Mouse (Mus musculus) gastrocnemius, postnatal 36 days (tissue): Measurements from ENCODE around the gene Tmem40. TPM values are rescaled to one million over a fixed set of nuclear protein-coding genes. Genes with fewer than 3 reads are reported as not detected.

Experiments used
- DNase-seq, 2 experiments: peaks; one replicate each; pipeline ENCODE4 v3.0.0; 2022
- intact Hi-C: fragments of 180-260 bp; cut with DNase I; formaldehyde crosslinking; loops from one replicate; pipeline ENCODE4 v1.15.1; 2025
- long read RNA-seq, 2 experiments: library from polyadenylated mRNA; stranded (forward); transcript quantifications; one replicate each; pipeline ENCODE4 v2.0.0; 2021
- total RNA-seq, 2 experiments: library from RNA; stranded (reverse); gene quantifications; 2 replicates each; pipeline ENCODE4 v1.2.3; 2021

Tmem40 gene
- total RNA-seq = under 1 TPM in 1 of 2 experiments, not detected in 1; 0.72 TPM
- long read RNA-seq, experiment 1 = 0 reads
- long read RNA-seq, experiment 2 = 0 reads

DNA sequence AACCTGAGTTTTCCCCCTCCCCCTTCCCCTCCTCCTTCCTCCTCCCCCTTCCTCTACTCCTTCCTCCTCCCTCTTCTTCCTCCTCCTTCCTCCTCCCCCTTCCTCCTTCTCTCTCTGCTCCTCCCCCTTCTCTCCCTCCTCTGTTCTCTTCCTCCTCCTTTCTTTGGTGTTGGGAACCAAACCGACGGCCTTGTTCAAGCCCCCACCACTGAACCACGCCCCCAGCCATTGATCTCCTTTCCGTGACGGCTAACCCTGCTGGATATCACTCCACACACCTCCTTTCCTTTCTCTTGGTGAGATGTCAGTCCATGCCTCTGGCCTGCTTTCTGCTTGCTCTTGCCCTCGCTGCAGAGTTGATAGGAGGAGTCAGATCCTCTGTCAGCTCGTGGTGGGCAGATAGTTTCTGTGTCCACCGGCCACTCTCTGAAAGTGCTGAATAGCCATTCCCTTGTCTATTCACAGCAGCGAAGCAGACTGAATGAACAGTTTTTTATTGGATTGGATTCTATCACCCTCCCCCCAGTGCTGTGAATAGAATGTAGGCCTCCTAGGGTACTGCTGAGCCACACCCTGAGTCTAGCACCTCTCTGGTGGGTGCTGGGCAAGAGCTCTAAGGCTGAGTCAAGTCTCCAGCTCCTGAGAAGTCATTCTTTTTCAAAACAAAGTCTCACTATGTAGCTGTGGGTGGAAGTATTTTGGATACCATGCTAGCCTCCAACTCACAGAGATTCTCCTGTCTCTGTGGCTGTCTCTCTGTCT lies at the start of gene Tmem40:
Gene Tmem40 (minus strand): TSS at position 416 of the 762 bp plus-strand sequence.
- intact Hi-C loops = no loop called here
- no peak for DNase-seq

DNA sequence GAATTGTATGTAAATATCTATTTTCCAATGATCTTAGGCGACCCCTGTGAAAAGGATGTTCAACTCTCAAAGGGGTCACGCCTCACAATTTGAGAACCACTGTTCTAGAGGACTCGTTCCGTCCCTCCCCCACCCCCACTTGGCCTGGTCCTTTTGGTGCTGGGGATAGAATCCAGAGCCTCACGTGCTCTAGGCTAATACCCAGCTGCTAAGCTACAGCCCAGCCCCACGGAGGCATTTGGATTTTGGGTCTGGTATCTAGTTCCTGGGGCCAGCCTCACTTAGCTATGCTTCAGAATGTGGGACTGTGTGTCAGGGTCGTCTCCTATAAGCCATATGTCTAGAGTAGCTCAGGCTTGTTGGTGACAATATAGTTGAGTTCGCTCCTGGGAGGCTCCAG lies 49.4 kb upstream of the Tmem40 start:
- no peak for DNase-seq
- intact Hi-C loops = no loop called here

DNA sequence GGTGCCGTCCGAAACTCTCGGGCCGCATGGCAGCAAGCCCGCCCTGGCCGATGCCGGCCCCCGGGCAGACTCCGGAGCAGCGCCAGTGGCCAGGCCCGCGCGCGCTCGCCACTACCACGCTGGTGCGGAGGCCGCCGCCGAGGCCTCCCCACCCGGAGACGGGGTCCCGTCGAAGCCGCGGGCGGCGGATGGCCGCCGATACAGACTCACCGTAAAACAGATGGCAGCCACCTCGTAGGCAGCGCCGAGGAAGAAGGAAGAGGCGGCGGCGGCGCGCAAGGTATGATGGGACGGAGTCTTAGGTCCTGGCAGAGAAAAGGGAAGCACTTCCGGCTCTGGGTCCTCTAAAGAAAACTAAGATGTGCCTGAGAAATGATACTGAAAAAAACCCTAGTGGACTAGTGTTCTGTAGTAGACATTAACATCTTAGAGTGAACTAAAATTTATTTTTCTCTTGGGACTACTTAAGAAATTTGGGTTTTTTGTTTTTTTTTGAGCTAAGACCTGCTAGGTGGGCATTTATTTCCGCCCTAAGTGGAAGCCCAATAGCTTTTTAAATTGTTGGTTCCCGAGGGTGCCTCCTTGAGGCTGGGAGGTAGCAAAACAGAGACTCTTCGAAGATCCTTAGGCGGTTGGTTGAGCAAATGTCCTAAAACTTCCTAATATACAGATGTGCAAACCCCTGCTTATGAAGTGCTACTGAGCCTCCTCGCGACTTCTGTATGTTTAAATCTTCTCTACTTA lies 46.5 kb upstream of the Tmem40 start, which contains the start of gene Rpl32:
Gene Rpl32 (minus strand): TSS at position 260 of the 744 bp plus-strand sequence.
- DNase-seq = peak; percentile 81 to 83
- intact Hi-C loops = loop anchor here (10.0 kb wide), 1 partner anchor 84 kb away; no protein-coding TSS in a partner anchor

DNA sequence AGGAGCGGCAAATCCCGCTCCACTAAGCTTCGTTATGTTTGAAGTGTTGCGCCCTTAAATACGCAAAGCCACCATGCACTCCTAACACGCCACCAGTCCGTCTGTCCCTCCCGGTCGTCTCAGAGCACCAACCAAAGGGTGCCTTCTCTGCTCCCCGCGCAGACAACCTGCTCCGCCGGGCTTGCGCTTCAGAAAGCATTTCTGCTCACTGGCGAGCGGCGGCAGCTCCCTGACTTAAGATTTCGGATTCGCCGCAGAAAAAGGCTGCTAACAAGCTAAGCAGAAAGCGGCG lies 45.9 kb upstream of the Tmem40 start:
- intact Hi-C loops = loop anchor here (10.0 kb wide), 1 partner anchor 83 kb away; no protein-coding TSS in a partner anchor
- DNase-seq = no peak

DNA sequence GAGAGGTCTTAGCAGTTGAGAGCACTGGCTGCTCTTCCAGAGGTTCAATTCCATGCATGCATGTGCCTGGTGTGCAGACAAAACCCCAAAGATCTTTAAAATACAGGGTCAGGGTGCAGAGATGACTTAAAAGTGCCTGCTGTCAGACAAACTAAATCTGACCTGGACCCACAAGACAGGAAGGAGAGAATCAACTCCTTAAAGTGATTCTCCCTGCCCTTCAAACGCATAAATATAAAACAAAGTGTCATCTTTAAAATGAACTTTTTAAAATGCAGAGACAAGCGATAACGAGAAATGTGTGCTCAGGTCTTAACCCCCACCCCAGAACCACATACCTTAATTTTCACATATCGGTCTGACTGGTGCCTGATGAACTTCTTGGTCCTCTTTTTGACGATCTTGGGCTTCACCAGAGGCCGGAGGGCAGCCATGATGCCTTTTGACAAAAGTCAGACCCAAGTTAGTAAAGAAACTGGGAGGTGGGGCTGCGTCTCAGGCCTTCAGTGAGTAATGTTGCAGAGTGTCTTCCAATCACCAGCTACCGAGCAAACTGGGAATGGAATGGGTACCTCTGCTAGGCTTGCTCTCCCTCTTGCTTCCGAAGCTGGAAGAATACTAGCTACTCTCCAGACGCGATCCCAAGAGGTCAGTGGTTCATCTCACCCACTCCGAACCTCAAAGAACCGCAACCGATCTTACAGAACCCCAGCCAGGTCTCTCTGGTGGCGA lies 45.4 kb upstream of the Tmem40 start:
- no peak for DNase-seq
- intact Hi-C loops = loop anchor here (10.0 kb wide), 1 partner anchor 83 kb away; no protein-coding TSS in a partner anchor

DNA sequence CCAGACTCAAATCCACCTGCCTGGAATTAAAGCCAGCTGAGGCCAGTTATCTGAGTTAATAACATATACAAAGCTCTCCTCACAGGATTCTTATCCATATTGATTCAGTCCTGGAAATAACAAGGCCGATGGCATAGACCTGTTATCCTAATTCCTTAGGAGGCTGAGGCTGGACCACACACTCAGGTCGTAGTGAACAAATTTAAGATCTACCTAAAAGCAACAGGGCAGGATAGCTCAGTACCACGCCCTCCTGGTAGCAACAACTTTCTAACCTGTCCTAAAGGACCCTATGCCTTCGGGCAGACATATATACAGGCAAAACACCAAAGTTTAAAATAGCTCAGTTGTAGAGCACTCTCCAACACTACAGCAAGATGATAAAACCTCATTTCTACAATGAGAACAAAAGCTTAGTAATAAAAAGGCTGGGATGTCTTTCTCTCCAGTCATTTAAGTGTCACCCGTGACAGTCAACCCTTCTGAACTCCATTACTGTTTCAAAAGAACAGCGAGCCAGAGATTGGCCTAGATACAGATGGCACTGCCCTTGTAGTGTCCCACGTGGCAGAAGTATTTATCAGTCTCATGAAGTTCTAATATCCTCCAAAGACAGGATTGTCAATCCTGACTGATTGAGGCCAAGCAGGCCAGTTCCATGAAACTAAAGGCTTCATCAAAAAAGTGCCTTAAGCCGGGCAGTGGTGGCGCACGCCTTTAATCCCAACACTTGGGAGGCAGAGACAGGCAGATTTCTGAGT lies 42.4 kb upstream of the Tmem40 start:
- DNase-seq = no peak
- intact Hi-C loops = loop anchor here (10.0 kb wide), 1 partner anchor 80 kb away; no protein-coding TSS in a partner anchor

DNA sequence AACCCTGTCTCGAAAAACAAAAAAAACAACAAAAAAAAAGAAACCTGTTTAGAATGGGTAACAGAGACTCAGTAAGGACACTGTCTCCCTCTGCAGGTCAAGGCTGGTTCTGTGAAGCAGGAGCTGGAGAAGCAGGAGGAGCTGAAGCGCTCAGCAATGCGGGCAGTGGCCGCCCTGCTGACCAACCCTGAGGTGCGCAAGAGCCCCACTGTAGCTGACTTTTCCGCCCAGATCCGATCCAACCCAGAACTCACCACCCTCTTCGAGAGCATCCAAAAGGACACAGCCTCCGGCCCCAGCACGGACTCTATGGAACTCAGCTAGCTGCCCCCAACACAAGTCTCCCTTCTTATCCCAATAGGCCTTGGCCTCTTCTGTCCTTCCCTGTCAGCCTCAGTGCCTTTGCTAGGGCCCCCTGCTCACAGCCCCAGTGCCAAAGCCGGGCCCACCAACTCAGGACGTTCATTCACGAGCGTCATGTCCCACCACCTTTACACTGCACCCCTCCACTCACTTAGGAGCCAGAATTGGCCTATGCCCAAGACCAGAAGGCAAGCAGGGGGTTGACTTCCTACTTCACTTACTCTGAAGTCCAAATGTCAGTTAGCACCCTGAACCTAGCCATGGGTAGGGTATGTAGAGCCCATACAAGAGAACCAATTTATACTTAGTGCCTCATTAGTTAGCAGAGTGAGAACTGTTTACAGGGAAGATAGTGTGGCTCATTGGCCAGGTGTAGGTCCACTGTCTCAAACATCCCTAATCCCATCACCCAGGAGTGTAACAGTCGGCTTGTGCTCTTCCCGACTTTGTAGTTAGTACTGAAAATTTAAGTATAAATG lies 41.6 kb upstream of the Tmem40 start:
- intact Hi-C loops = loop anchor here (10.0 kb wide), 1 partner anchor 79 kb away; no protein-coding TSS in a partner anchor
- peak; percentile 45 to 52 for DNase-seq

DNA sequence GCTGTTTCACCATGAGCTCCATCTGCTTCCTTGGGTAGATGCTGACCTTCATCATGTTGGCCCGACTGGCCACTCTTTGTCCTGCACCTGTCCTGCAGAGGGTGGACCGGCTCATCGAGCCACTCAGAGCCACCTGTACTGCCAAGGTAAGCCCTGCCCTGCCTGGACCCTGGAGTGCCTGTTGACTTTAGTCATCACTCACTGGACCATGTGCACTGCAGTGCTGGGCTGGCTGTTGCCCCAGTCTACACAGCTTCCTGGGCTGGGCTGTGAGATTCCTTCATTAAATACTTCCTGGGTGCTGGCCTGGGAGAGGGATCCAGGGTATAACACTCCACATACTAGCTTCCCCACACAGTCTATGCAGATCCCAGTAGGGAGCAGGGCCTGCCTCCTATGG lies 39.6 kb upstream of the Tmem40 start:
- no peak for DNase-seq
- intact Hi-C loops = loop anchor here (10.0 kb wide), 1 partner anchor 77 kb away; no protein-coding TSS in a partner anchor

DNA sequence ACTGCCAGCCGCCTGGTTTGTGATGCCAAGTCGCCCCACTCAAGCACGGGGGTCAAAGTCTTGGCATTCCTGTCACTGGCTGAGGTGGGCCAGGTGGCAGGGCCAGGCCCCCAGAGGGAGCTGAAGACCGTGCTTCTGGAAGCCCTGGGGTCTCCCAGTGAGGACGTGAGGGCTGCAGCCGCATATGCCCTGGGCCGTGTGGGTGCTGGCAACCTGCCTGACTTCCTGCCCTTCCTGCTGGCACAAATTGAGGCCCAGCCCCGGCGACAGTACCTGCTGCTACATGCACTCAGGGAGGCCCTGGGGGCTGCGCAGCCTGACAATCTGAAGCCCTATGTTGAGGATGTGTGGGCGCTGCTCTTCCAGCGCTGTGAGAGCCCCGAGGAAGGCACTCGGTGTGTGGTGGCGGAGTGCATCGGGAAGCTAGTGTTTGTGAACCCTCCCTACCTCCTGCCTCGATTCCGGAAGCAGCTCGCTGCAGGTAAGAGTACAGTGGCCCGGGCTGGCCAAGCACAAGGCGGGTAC lies 30.5 kb upstream of the Tmem40 start:
- no peak for DNase-seq
- intact Hi-C loops = no loop called here

DNA sequence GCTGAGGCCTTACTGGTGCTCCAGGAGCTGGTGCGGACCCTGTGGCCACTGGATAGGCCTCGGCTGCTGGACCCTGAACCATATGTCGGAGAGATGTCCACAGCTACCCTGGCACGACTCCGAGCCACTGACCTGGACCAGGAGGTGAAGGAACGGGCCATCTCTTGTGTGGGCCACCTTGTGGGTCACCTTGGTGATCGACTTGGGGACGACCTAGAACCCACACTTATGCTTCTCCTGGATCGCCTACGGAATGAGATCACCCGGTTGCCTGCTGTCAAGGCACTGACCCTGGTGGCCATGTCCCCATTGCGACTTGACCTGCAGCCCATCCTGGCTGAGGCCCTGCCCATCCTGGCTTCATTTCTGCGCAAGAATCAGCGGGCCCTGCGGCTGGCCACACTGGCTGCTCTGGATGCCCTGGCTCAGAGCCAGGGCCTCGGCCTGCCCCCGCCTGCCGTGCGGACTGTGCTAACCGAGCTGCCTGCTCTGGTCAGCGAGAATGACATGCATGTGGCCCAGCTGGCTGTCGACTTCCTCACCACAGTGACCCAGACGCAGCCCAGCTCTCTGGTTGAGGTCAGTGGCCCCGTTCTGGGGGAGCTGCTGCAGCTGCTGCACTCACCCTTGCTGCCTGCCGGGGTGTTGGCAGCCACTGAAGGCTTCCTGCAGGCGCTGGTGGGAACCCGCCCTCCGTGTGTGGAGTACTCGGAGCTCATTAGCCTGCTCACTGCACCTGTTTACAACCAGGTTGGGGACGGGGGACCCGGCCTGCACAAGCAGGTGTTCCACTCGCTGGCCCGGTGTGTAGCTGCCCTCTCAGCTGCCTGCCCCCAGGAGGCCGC lies 29.9 kb upstream of the Tmem40 start:
- peak in 1 of 2 experiments; percentile 27 for DNase-seq
- intact Hi-C loops = no loop called here

DNA sequence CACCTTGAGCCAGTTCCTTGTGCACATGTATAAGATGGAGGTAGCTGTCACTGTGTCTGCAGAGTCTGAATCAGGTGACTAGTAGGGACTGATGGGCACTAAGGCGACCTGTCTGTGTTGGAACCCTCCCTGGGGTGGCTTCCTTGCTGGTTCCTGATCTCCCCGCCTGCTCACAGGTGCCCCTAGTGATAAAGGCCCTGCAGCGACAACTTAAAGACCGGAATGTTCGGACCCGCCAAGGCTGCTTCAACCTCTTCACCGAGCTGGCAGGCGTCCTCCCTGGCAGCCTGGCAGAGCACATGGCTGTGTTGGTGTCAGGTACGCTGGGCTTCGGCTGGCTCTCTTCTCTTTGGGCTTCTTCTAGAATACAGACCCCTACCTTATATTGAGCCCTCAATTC lies 28.8 kb upstream of the Tmem40 start:
- no peak for DNase-seq
- intact Hi-C loops = no loop called here

DNA sequence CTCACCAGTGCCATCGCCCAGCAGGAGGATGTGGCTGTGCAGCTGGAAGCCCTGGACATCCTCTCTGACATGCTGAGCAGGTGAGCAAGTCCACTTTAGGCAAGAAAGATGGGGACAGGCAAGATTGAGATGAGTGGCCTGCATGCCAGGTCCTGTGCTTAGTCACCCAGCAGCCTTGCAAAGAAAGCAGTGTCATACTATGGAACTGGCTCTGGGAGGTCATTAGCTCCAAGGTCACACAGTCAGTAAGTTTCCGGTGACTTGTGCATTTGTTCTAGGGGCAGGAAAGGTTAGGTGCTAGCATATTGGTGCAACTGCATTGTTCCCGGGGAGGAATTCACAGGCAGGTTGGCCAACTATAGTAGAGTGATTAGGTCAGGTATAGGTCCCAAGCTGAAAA lies 20.6 kb upstream of the Tmem40 start:
- intact Hi-C loops = no loop called here
- no peak for DNase-seq

DNA sequence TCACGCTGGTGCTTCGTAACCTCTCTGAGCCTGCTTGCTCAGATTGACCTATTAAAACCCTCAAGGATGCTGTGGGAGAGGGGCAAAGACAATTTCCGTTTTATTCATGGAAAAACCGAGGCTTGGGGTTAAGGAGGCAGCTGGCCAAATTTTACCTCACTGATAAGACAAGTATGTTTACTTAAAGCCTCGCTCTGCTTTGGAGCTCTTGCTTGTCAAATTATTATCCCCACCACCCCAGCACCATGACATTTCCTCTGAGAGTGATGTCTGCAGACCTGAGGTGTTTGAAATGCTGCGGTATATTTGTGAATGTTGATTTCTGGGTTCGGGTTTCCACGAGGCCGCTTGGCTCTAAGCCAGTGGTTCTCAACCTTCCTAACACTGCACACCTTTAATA lies 14.2 kb upstream of the Tmem40 start:
- no peak for DNase-seq
- intact Hi-C loops = no loop called here

DNA sequence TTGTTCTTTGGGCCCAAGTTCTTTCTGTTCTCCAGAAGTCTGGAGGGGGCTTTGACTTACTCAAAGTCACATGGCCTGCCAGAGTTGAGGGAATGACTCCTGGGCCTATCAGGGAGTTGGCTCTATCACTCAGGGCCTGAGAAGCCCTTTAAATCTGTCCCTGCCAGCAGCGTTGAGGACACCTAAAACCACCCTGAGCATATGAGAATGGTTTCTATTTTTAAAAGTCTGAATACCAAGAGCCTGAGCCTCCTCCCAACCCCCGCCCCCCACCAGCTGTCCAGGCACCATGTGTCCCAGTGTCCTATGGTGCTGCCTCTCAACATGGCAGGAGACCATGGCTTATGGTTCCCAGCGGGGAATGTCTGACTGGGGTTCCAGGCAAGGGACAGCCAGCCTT lies 13.6 kb upstream of the Tmem40 start:
- intact Hi-C loops = no loop called here
- peak in 1 of 2 experiments; percentile 36 for DNase-seq

DNA sequence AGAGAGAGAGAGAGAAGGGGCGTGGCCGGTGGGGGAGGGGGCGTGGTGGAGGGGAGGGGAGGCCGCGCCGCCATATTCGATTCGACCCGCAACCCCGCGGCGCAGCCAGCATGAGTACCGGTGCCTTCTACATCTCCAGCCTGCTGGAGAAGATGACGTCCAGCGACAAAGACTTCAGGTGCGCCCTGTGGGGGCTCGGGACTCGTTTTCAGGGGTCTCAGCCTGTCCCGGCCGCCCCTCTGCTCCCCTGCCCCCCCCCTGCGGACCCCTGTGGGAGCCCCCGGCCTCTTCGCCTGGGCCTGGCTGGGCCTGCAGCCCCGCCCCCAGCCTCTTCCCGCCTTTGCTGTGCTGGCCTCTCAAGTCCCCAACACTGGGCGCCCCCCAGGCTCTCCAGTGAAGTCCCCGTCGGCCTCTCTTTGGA lies 12.3 kb upstream of the Tmem40 start, which contains the start of gene Cand2:
Gene Cand2 (plus strand): TSS at position 38 of the 421 bp plus-strand sequence.
- intact Hi-C loops = no loop called here
- peak in 1 of 2 experiments; percentile 33 for DNase-seq

DNA sequence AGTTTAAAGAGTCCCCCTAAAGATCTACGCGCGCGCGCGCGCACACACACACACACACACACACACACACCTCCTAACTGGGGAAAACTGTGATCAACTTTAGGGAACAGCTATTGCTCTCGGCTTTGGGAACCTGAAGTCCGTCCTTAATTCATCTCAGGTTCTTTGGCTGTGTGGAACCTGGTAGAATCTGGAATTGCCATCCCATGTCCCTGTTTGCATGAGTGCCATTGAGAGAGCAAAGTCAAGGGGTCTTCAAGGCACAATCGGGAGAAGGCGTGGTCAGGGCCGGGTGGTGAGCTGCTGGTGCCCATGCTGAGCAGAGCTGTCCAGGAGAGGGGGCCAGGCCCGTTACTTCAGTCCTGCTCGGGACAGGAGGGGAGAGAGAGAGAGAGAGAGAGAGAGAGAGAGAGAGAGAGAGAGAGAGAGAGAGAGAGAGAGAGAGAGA lies 11.8 kb upstream of the Tmem40 start:
- intact Hi-C loops = no loop called here
- DNase-seq = no peak

DNA sequence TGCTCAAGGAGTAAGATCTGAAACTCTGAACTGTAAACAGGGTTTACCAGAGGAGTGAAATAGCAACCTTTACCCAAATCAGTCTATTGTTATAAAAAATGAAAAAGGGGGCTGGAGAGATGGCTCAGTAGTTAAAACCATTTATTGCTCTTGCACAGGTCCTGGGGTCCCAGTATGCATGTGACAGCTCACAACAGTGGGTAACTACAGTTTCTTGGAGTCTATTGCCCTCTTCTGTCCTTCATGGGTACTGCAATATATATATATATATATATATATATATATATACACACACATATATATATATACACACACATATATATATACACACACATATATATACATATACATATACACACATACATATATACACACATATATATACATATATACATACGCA lies 10.4 kb upstream of the Tmem40 start:
- intact Hi-C loops = no loop called here

DNA sequence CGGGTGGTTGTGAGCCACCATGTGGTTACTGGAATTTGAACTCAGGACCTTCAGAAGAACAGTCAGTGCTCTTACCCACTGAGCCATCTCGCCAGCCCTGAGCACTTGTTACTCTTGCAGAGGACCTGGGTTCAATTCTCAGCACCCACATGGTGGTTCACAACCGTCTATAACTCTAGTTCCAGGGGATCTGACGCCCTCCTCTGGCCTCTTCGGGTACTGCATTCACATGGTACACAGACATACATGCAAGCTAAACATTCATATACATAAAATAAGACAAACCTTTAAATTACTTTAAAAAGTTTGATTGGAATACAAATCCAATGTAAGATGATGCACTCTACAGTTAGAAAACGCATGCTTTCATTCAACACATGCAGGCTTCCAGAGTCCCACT lies 10.0 kb upstream of the Tmem40 start:
- DNase-seq = no peak
- intact Hi-C loops = no loop called here

More for the DNA sequence above, 10.4 kb upstream of the Tmem40 start:
- no peak for DNase-seq
